Mouse (Mus musculus): ENCODE results near the gene Olfr488.
"Not testable (repeated sequence)": the region's sequence is repeated elsewhere in the genome, so short reads cannot be mapped to it uniquely, and the experiment has no call there.

Gene Olfr488

DNA sequence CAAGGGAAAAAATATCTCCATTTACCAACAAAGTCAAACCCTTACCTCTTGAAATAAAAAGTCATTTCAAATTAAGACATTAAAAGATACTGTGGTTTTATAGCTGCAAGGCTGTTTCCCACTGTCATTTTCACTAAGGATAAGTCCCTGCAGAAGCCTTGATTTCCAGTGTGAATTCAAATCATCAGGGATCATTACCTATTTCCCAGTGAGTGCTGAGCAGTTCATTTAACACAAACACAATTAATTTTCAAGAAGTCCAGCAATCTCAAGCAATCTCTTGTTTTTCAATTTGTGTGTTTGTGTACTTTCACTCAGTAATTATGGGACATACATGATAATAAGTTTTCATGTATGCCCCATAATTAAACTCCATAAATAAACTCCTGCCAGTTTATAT lies at the start of gene Olfr488:
Olfr488 (minus strand) TSS at position 101 of the 400 bp plus-strand sequence.
- no peak for DNase-seq (ENCODE audit: low spot score in 2 of 2)

DNA sequence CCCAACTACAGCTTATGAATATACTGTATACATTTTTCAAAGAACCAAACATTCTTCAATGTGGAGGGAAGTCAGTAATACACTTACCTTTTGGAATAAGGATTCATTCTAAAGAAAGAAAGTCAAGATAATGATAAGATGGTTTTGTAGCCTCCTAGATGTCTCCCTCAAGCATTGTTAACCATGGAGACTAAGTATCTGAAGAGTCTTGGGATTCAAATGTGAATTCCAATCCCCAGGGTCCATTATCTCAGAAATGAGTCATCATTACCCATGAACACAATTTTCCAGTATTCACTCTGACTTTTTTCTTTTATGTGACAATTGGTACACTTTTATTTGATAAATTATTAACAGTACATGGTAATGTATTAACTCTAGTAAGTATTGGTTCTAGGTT lies 30.7 kb upstream of the Olfr488 start, which contains the start of gene Olfr490:
Olfr490 (minus strand) TSS at position 101 of the 400 bp plus-strand sequence.
- DNase-seq (ENCODE audit: low spot score in 2 of 2) = no peak

DNA sequence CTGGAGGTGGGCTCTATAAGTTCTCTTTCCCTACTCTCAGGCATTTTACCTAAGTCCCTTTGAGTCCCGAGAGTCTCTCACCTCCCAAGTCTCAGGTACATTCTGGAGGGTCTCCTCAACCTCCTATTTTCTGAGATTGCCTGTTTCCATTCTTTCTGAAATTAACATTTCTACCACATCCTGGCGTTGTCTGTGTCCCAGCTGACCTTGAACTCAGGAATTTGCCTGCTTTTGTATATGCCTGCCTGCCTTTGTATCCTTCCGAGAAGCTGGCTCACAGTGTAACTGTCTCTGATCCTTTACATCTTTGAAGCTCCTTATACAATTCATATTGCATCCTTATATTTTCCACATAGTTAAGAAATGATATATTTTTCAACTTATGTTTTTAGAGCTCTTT lies 24.6 kb downstream of the Olfr488 start:
- DNase-seq (ENCODE audit: low spot score in 2 of 2) = no peak

DNA sequence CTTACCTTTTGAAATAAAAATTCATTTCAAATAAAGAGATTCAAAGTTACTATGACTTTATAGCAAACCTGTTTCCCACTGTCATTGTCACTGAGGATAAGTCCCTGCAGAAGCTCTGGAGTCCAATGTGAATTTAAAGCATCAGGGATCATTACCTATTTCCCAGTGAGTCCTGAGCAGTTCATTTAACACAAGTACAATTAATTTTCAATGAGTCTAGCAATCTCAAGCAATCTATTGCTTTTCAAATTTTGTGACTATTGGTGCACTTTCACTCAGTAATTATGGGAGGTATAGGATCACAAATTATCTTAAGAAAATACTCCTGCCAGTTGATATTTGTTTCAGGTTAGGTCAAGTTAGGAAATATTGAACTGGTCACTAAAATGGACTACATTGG lies 43.6 kb downstream of the Olfr488 start, which contains the start of gene Olfr487:
Olfr487 (minus strand) TSS at position 101 of the 400 bp plus-strand sequence.
- DNase-seq (ENCODE audit: low spot score in 2 of 2) = not testable (repeated sequence)
